Mouse (Mus musculus): Measurements from ENCODE around the gene Gle1.
A peak's percentile ranks its signal among the peaks of the same experiment; 100 is the strongest.

- TF ChIP-seq GATA1 (IDR thresholded peaks at IDR 0.05; ENCODE audit: low read length) (no peak), TAL1 (IDR thresholded peaks at IDR 0.05; ENCODE audit: low read length) (peak; percentile 30; the same call in 2 of the 3 replicates)
Observed at GRCm38 (mm10) chr2:29971838-29972635, 36.8 kb downstream of the Gle1 start.
